Mouse (Mus musculus): ENCODE data around the gene Nfyb.

DNA sequence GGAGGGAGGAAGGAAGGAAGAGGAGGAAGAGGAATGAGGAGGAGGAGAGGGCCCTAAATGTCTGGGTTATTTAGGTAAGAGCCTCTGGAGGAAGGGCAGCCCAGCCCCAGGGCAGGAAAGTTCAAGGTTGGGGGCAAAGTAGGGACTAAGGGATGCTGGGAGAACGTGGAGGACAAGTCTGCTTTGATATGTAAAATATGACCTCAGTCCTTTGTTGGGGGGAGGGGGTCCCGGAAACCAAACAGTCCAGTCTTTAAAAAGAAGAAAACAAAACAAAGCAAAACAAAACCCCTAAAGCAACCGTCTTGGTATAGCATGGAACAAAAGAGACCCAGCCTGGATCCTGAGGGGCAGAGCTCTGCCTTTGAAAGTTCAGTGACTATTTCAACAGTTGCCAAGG is 45.4 kb upstream of the Nfyb start:
- TF ChIP-seq GATA1 (IDR thresholded peaks at IDR 0.05; ENCODE audit: borderline replicate concordance, low read length) = no peak
- TF ChIP-seq FLI1 (IDR thresholded peaks at IDR 0.05; ENCODE audit: low read length) = no peak

All from megakaryocyte, embryonic 14.5 days (primary cell).